Mouse (Mus musculus) MEL (cell line): ENCODE measurements around the gene Cep89. TPM values are rescaled to one million over a fixed set of nuclear protein-coding genes. Genes with fewer than 3 reads are reported as not detected.

Source experiments
- DNase-seq: peaks from one replicate; pipeline ENCODE4 v3.0.0; 2011; ENCODE audit warnings: low read depth, low spot score
- H3K27ac ChIP-seq: 2 replicates; pipeline ENCODE4 v1.5.1; 2012; ENCODE audit warnings: low read depth, mild to moderate bottlenecking, control low read depth, low read length, moderate library complexity; ENCODE audit not compliant: control insufficient read depth
- H3K27me3 ChIP-seq, 2 experiments: fragments of 150-350 bp in 1 of 2; sonication (generic) in 1 of 2; 2 replicates each; pipeline ENCODE4 v1.6.1; 2012; ENCODE audit warnings: low read length in 2 of 2, mild to moderate bottlenecking in 2 of 2, improper control_type of control experiment in 1 of 2, moderate library complexity in 1 of 2; ENCODE audit not compliant: insufficient read depth in 2 of 2, control insufficient read depth in 1 of 2
- H3K36me3 ChIP-seq, 2 experiments: 2 replicates each; pipeline ENCODE4 v1.6.1; 2012 to 2014; ENCODE audit warnings: low read length in 2 of 2, improper control_type of control experiment in 1 of 2, inconsistent platforms in 1 of 2, mild to moderate bottlenecking in 1 of 2; ENCODE audit not compliant: insufficient read depth in 2 of 2, control insufficient read depth in 1 of 2
- H3K4me1 ChIP-seq, 2 experiments: fragments of 150-350 bp in 1 of 2; sonication (generic) in 1 of 2; 2 replicates each; pipeline ENCODE4 v1.6.1; 2012; ENCODE audit warnings: low read length in 2 of 2, improper control_type of control experiment in 1 of 2, mild to moderate bottlenecking in 1 of 2; ENCODE audit not compliant: insufficient read depth in 2 of 2, control insufficient read depth in 1 of 2
- H3K4me3 ChIP-seq, 2 experiments: fragments of 150-350 bp in 1 of 2; sonication (generic) in 1 of 2; 2 replicates each; pipeline ENCODE4 v1.5.1; 2012; ENCODE audit warnings: low read depth in 2 of 2, low read length in 2 of 2, mild to moderate bottlenecking in 2 of 2, moderate library complexity in 2 of 2, control low read depth in 1 of 2, improper control_type of control experiment in 1 of 2; ENCODE audit not compliant: control insufficient read depth in 1 of 2, insufficient read depth in 1 of 2
- H3K79me2 ChIP-seq: 2 replicates; pipeline ENCODE4 v1.6.1; 2012; ENCODE audit warnings: mild to moderate bottlenecking, low read length, moderate library complexity; ENCODE audit not compliant: control insufficient read depth, poor library complexity, insufficient read depth
- H3K9ac ChIP-seq: 2 replicates; pipeline ENCODE4 v1.6.1; 2012; ENCODE audit warnings: low read depth, mild to moderate bottlenecking, control low read depth, low read length, moderate library complexity; ENCODE audit not compliant: control insufficient read depth, poor library complexity, severe bottlenecking
- H3K9me3 ChIP-seq: fragments of 150-350 bp; sonication (generic); replicated peaks from 2 replicates; pipeline ENCODE4 v1.6.1; 2012; ENCODE audit warnings: mild to moderate bottlenecking, low read length, improper control_type of control experiment, moderate library complexity; ENCODE audit not compliant: insufficient read depth
- BHLHE40 ChIP-seq: IDR thresholded peaks from 2 replicates; pipeline ENCODE4 v1.6.1; 2012; ENCODE audit warnings: low read depth, mild to moderate bottlenecking, inconsistent platforms, low read length, improper control_type of control experiment, borderline replicate concordance
- CHD2 ChIP-seq: IDR thresholded peaks from 2 replicates; pipeline ENCODE4 v1.6.1; 2011; ENCODE audit warnings: low read length, improper control_type of control experiment
- CTCF ChIP-seq, 3 experiments: IDR thresholded peaks in 2 of 3; conservative IDR thresholded peaks in 1 of 3; 2 replicates each; pipeline ENCODE4 v1.5.1; 2011 to 2012; ENCODE audit warnings: low read length in 3 of 3, low read depth in 2 of 3, mild to moderate bottlenecking in 2 of 3, improper control_type of control experiment in 1 of 3, inconsistent platforms in 1 of 3, mixed read lengths in 1 of 3, moderate library complexity in 1 of 3; ENCODE audit not compliant: control insufficient read depth in 1 of 3, insufficient read depth in 1 of 3, poor library complexity in 1 of 3, severe bottlenecking in 1 of 3
- E2F4 ChIP-seq: IDR thresholded peaks from 2 replicates; pipeline ENCODE4 v1.6.1; 2011; ENCODE audit warnings: low read depth, low read length, improper control_type of control experiment, borderline replicate concordance
- ELF1 ChIP-seq: IDR thresholded peaks from 2 replicates; pipeline ENCODE4 v1.6.1; 2014; ENCODE audit warnings: low read depth, mild to moderate bottlenecking, inconsistent platforms, low read length, improper control_type of control experiment, moderate library complexity
- EP300 ChIP-seq, 2 experiments: IDR thresholded peaks; 2 replicates each; pipeline ENCODE4 v1.6.1; 2011; ENCODE audit warnings: improper control_type of control experiment in 2 of 2, low read length in 2 of 2, low read depth in 1 of 2, mild to moderate bottlenecking in 1 of 2
- GABPA ChIP-seq: IDR thresholded peaks from 2 replicates; pipeline ENCODE4 v1.6.1; 2012; ENCODE audit warnings: low read depth, mild to moderate bottlenecking, inconsistent platforms, low read length, improper control_type of control experiment, moderate library complexity
- GATA1 ChIP-seq: IDR thresholded peaks from 2 replicates; pipeline ENCODE4 v1.6.1; 2011; ENCODE audit warnings: low read depth, low read length, improper control_type of control experiment
- HCFC1 ChIP-seq: IDR thresholded peaks from 2 replicates; pipeline ENCODE4 v1.6.1; 2012; ENCODE audit warnings: low read depth, mild to moderate bottlenecking, inconsistent platforms, low read length, improper control_type of control experiment, moderate library complexity
- JUND ChIP-seq: IDR thresholded peaks from 2 replicates; pipeline ENCODE4 v1.6.1; 2011; ENCODE audit warnings: low read depth, mild to moderate bottlenecking, improper control_type of control experiment, low read length
- KAT2A ChIP-seq: conservative IDR thresholded peaks from 2 replicates; pipeline ENCODE4 v1.6.1; 2012; ENCODE audit warnings: low read depth, low read length, improper control_type of control experiment, inconsistent platforms
- MAFK ChIP-seq: IDR thresholded peaks from 2 replicates; pipeline ENCODE4 v1.6.1; 2011; ENCODE audit warnings: low read depth, mild to moderate bottlenecking, low read length, improper control_type of control experiment, borderline replicate concordance
- MAX ChIP-seq: IDR thresholded peaks from 2 replicates; pipeline ENCODE4 v1.6.1; 2011; ENCODE audit warnings: low read length, improper control_type of control experiment
- MAZ ChIP-seq: IDR thresholded peaks from 2 replicates; pipeline ENCODE4 v1.6.1; 2012; ENCODE audit warnings: low read depth, mild to moderate bottlenecking, inconsistent platforms, low read length, improper control_type of control experiment
- MEF2A ChIP-seq: IDR thresholded peaks from 2 replicates; pipeline ENCODE4 v1.6.1; 2014; ENCODE audit warnings: low read depth, mild to moderate bottlenecking, inconsistent platforms, low read length, improper control_type of control experiment; ENCODE audit not compliant: poor library complexity, insufficient replicate concordance, severe bottlenecking; ENCODE audit errors: extremely low read depth
- MXI1 ChIP-seq: IDR thresholded peaks from 2 replicates; pipeline ENCODE4 v1.6.1; 2011; ENCODE audit warnings: mild to moderate bottlenecking, low read depth, low read length, improper control_type of control experiment
- MYB ChIP-seq: IDR thresholded peaks from 2 replicates; pipeline ENCODE4 v1.6.1; 2011; ENCODE audit warnings: mild to moderate bottlenecking, low read depth, low read length, improper control_type of control experiment
- MYC ChIP-seq: IDR thresholded peaks from 2 replicates; pipeline ENCODE4 v1.6.1; 2011; ENCODE audit warnings: low read depth, mild to moderate bottlenecking, low read length, improper control_type of control experiment, moderate library complexity
- NELFE ChIP-seq: IDR thresholded peaks from 2 replicates; pipeline ENCODE4 v1.6.1; 2011; ENCODE audit warnings: low read depth, low read length, improper control_type of control experiment
- POLR2A ChIP-seq, 2 experiments: IDR thresholded peaks; 2 replicates each; pipeline ENCODE4 v1.6.1; 2011 to 2012; ENCODE audit warnings: low read length in 2 of 2, mild to moderate bottlenecking in 2 of 2, control low read depth in 1 of 2, improper control_type of control experiment in 1 of 2, low read depth in 1 of 2, moderate library complexity in 1 of 2; ENCODE audit not compliant: control insufficient read depth in 1 of 2, insufficient read depth in 1 of 2, poor library complexity in 1 of 2
- POLR2AphosphoS2 ChIP-seq: IDR thresholded peaks from 2 replicates; pipeline ENCODE4 v1.6.1; 2011; ENCODE audit warnings: low read length, improper control_type of control experiment
- POLR2AphosphoS5 ChIP-seq: IDR thresholded peaks from 2 replicates; pipeline ENCODE4 v1.6.1; 2012; ENCODE audit warnings: low read depth, borderline replicate concordance, mild to moderate bottlenecking, inconsistent platforms, low read length, moderate library complexity, mixed read lengths
- RAD21 ChIP-seq: IDR thresholded peaks from 2 replicates; pipeline ENCODE4 v1.6.1; 2011; ENCODE audit warnings: mild to moderate bottlenecking, low read depth, low read length, improper control_type of control experiment
- RCOR1 ChIP-seq: IDR thresholded peaks from 2 replicates; pipeline ENCODE4 v1.6.1; 2012; ENCODE audit warnings: low read depth, mild to moderate bottlenecking, inconsistent platforms, low read length, improper control_type of control experiment
- SIN3A ChIP-seq: IDR thresholded peaks from 2 replicates; pipeline ENCODE4 v1.6.1; 2012; ENCODE audit warnings: low read length, improper control_type of control experiment, inconsistent platforms
- SMC3 ChIP-seq: IDR thresholded peaks from 2 replicates; pipeline ENCODE4 v1.6.1; 2011; ENCODE audit warnings: low read depth, low read length, improper control_type of control experiment
- TAL1 ChIP-seq: IDR thresholded peaks from 2 replicates; pipeline ENCODE4 v1.6.1; 2012; ENCODE audit warnings: mild to moderate bottlenecking, inconsistent platforms, low read length, moderate library complexity, mixed read lengths
- TBP ChIP-seq: IDR thresholded peaks from 2 replicates; pipeline ENCODE4 v1.8.0; 2011; ENCODE audit warnings: low read depth, low read length, improper control_type of control experiment
- TCF12 ChIP-seq: IDR thresholded peaks from 2 replicates; pipeline ENCODE4 v1.6.1; 2014; ENCODE audit warnings: low read depth, mild to moderate bottlenecking, inconsistent platforms, low read length, improper control_type of control experiment, moderate library complexity
- UBTF ChIP-seq: IDR thresholded peaks from 2 replicates; pipeline ENCODE4 v1.6.1; 2012; ENCODE audit warnings: low read depth, mild to moderate bottlenecking, inconsistent platforms, low read length, improper control_type of control experiment, moderate library complexity, borderline replicate concordance; ENCODE audit not compliant: insufficient read depth
- USF2 ChIP-seq, 2 experiments: IDR thresholded peaks; 2 replicates each; pipeline ENCODE4 v1.6.1; 2011 to 2012; ENCODE audit warnings: improper control_type of control experiment in 2 of 2, low read length in 2 of 2, borderline replicate concordance in 1 of 2, inconsistent platforms in 1 of 2, low read depth in 1 of 2, mild to moderate bottlenecking in 1 of 2; ENCODE audit not compliant: insufficient read depth in 1 of 2
- ZC3H11A ChIP-seq: IDR thresholded peaks from 2 replicates; pipeline ENCODE4 v1.6.1; 2012; ENCODE audit warnings: low read depth, mild to moderate bottlenecking, inconsistent platforms, low read length, improper control_type of control experiment
- ZKSCAN1 ChIP-seq: IDR thresholded peaks from 2 replicates; pipeline ENCODE4 v1.6.1; 2012; ENCODE audit warnings: low read depth, mild to moderate bottlenecking, inconsistent platforms, low read length, improper control_type of control experiment, moderate library complexity
- ZMIZ1 ChIP-seq: IDR thresholded peaks from 2 replicates; pipeline ENCODE4 v1.6.1; 2012; ENCODE audit warnings: low read depth, mild to moderate bottlenecking, inconsistent platforms, low read length, improper control_type of control experiment, moderate library complexity
- polyA plus RNA-seq, 2 experiments: library from polyadenylated mRNA; stranded (reverse) in 1 of 2; unstranded in 1 of 2; fragments of >175 nt in 1 of 2; fragments of >200 nt in 1 of 2; gene quantifications; 2 replicates each; pipeline versions ENCODE4 v1.2.1 to v1.2.4; 2012; ENCODE audit warnings: low replicate concordance in 2 of 2, low read depth in 1 of 2; ENCODE audit not compliant: insufficient read length in 2 of 2, insufficient read depth in 1 of 2, missing spikeins in 1 of 2
- total RNA-seq: library from RNA; depleted of rRNA; stranded (reverse); fragments of 300-350 nt; gene quantifications from 2 replicates; pipeline ENCODE4 v1.2.3, GENCODE M21; 2012

The Cep89 gene
- total and polyA plus RNA-seq, 3 experiments = 15.8 to 44.5 TPM; not detected in 1

DNA sequence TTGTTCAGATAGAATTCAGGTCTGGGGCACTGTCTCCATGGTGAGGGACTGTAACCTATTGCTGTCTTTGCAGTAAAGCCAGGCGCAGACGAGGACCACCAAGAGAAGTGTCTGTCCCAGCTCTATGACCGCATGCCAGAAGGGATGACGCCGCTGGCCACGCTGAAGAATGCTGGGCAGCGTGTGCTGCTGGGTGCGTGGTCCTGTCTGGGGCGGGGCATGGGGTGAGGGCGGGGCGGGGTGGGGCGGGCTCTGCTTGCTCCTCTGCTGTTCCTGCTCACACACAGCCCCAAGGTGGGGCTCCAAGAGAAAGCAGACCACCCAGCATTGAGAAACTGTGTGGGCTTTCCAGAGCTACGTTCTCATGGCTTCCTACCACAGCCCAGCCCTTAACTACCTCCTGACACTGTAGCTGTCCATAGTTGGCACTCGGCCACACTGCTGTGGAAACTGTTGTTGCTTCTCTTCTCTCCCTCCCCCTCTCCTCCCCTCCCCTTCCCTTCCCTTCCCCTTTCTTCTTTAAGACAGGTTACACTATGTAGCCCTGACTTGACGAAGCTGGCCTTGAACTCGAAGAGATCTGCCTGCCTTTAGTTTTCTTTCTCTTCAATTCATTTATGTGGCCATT, 17.2 kb upstream of the Cep89 start (continued):
- peak; percentile 39; the same call in 1 of the 2 replicates for TF ChIP-seq MXI1
- no peak for TF ChIP-seq MEF2A
- no peak for TF ChIP-seq TAL1
- TF ChIP-seq POLR2AphosphoS2 = no peak

- Histone ChIP-seq H3K27ac (peak overlapping the region; percentile 46), H3K9me3 (no peaks in the 10 kb centered on the region), H3K4me3 (peak overlapping the region; percentile 50 to 83), H3K36me3 (peaks cover 0 to 10% of the 10 kb centered on the region in 2 experiments; a peak in 2 of 4 replicates), H3K27me3 (no peaks in the 10 kb centered on the region), H3K4me1 (peaks cover 11 to 33% of the 10 kb centered on the region in 2 experiments), H3K9ac (peak overlapping the region; percentile 58), H3K79me2 (no peaks in the 10 kb centered on the region)
- peak; percentile 53 for DNase-seq
- TF ChIP-seq MAX (peak; percentile 31; the same call in 1 of the 2 replicates), BHLHE40 (no peak), MEF2A (no peak), SIN3A (no peak), ZMIZ1 (no peak), MYC (no peak), HCFC1 (no peak), JUND (no peak), POLR2AphosphoS2 (no peak), MAZ (no peak), NELFE (no peak), ELF1 (no peak), TBP (no peak), SMC3 (no peak), RAD21 (no peak), TAL1 (no peak), ZC3H11A (no peak), CTCF (IDR thresholded peaks at IDR 0.05 in 2 of 3, conservative IDR thresholded peaks at IDR 0.05 in 1 of 3; ENCODE audit: control insufficient read depth in 1 of 3, insufficient read depth in 1 of 3, low read depth in 2 of 3, low read length in 3 of 3, poor library complexity in 1 of 3, severe bottlenecking in 1 of 3) (no peak), ZKSCAN1 (no peak), UBTF (no peak), POLR2AphosphoS5 (no peak), TCF12 (no peak), MAFK (no peak), USF2 (IDR thresholded peaks at IDR 0.05; ENCODE audit: borderline replicate concordance in 1 of 2, insufficient read depth in 1 of 2, low read depth in 1 of 2, low read length in 2 of 2) (no peak), RCOR1 (no peak), GATA1 (0 out of 2 replicates have a peak, but pooled peaks have one; percentile 30), MXI1 (peak; percentile 53; the same call in 1 of the 2 replicates), KAT2A (no peak), GABPA (no peak), POLR2A (IDR thresholded peaks at IDR 0.05; ENCODE audit: control insufficient read depth in 1 of 2, insufficient read depth in 1 of 2, low read depth in 1 of 2, low read length in 2 of 2, poor library complexity in 1 of 2) (0 out of 4 replicates have a peak, but pooled peaks of 1 of the 2 experiments have one; percentile 7), EP300 (IDR thresholded peaks at IDR 0.05; ENCODE audit: low read depth in 1 of 2, low read length in 2 of 2) (peak in 1 of 2 experiments; percentile 12; a peak in 1 of 4 replicates), CHD2 (no peak), E2F4 (no peak), MYB (no peak)
Observed at GRCm38 (mm10) chr7:35380351-35380750, 16.5 kb upstream of the Cep89 start.
